In the genomic region with DNA sequence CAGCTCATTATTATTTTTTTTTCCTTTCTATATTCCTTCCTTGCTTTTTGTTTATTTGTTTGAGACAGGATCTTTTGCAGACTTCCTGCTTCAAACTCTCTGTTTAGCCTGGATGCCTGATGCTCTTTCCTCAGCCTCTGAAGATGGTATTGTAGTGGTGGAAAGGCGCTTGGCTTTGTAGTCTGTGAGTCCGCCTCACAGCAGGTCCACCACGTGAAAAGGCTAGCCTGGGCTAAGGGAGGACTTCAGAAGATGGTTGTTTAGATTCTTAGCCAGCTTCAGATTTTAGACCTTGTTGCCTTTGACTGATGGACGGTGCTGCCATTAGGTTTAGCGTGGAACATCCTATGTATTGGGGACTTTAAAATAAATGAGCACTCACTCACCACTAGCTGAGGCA, we compare ENCODE assay signal across 8 mouse cellular contexts. TPM values are rescaled to one million over a fixed set of nuclear protein-coding genes. Genes with fewer than 3 reads are reported as not detected.
DNase-seq lines count a peak whose midpoint lies in the region; ATAC-seq and TF ChIP-seq lines count a peak whose summit lies in the region.

No protein-coding gene starts in this region.

- no peak overlapping the region; the same call in 1 of the 2 replicates for H3K9ac ChIP-seq in lung, embryonic 14.5 days
- no peak overlapping the region for H3K9ac ChIP-seq in forebrain, embryonic 12.5 days
- no peak overlapping the region for H3K9ac ChIP-seq in hindbrain, embryonic 15.5 days

- H3K4me3 ChIP-seq in lung, embryonic 14.5 days (ENCODE audit: low read depth, low read length), result peak overlapping the region; percentile 78
- H3K4me3 ChIP-seq in lung, adult 2 months (replicated peaks; ENCODE audit: extremely low read depth, low read depth, low read length), result no peak overlapping the region
- H3K4me3 ChIP-seq in forebrain, embryonic 12.5 days (replicated peaks), result peak overlapping the region; percentile 77
- peak overlapping the region; percentile 77 for H3K4me3 ChIP-seq in hindbrain, embryonic 15.5 days
- H3K4me3 ChIP-seq in myocyte, result peak overlapping the region; percentile 63

- 79% methylated on average over 5 of the region's 5 CpGs for WGBS in lung, embryonic 14.5 days
- WGBS in lung, adult 2 months, result 63% methylated on average over 5 of the region's 5 CpGs
- 88% methylated on average over 5 of the region's 5 CpGs for WGBS in forebrain, embryonic 12.5 days
- WGBS in hindbrain, embryonic 15.5 days, result 80% methylated on average over 5 of the region's 5 CpGs

- no peak overlapping the region for H3K27ac ChIP-seq in lung, embryonic 14.5 days (ENCODE audit: low read depth)
- H3K27ac ChIP-seq in forebrain, embryonic 12.5 days, result no peak overlapping the region
- no peak overlapping the region for H3K27ac ChIP-seq in hindbrain, embryonic 15.5 days (replicated peaks)

- no peaks in the 10 kb centered on the region for H3K9me3 ChIP-seq in lung, embryonic 14.5 days (ENCODE audit: low read depth, low read length)
- H3K9me3 ChIP-seq in forebrain, embryonic 12.5 days, result no peaks in the 10 kb centered on the region
- no peaks in the 10 kb centered on the region for H3K9me3 ChIP-seq in hindbrain, embryonic 15.5 days

- DNase-seq in lung, embryonic 14.5 days, result peak; percentile 22
- DNase-seq in lung, adult 2 months, result no peak
- DNase-seq in cerebellum, postnatal 4 days (ENCODE audit: low spot score in 2 of 2), result no peak
- DNase-seq in frontal cortex, postnatal 25 days (ENCODE audit: low spot score in 2 of 2), result no peak
- DNase-seq in frontal cortex, postnatal 36 days (ENCODE audit: low spot score in 2 of 2), result no peak

- H3K4me2 ChIP-seq in lung, embryonic 14.5 days, result peak overlapping the region; percentile 81
- peak overlapping the region; percentile 79 for H3K4me2 ChIP-seq in forebrain, embryonic 12.5 days
- H3K4me2 ChIP-seq in hindbrain, embryonic 15.5 days, result peak overlapping the region; percentile 80
- no peak overlapping the region for H3K4me2 ChIP-seq in myocyte (ENCODE audit: low read depth)

- H3K36me3 ChIP-seq in lung, embryonic 14.5 days (ENCODE audit: insufficient read depth), result no peaks in the 10 kb centered on the region
- no peaks in the 10 kb centered on the region for H3K36me3 ChIP-seq in forebrain, embryonic 12.5 days (replicated peaks)
- H3K36me3 ChIP-seq in hindbrain, embryonic 15.5 days, result no peaks in the 10 kb centered on the region
- H3K36me3 ChIP-seq in myocyte (ENCODE audit: control insufficient read depth, insufficient read depth), result no peaks in the 10 kb centered on the region

- no peaks in the 10 kb centered on the region for H3K27me3 ChIP-seq in lung, embryonic 14.5 days (ENCODE audit: insufficient read depth, low read length)
- H3K27me3 ChIP-seq in forebrain, embryonic 12.5 days, result peaks cover 10% of the 10 kb centered on the region; the same call in 1 of the 2 replicates
- no peaks in the 10 kb centered on the region for H3K27me3 ChIP-seq in hindbrain, embryonic 15.5 days
- H3K27me3 ChIP-seq in myocyte (ENCODE audit: control insufficient read depth, insufficient read depth, insufficient read length), result no peaks in the 10 kb centered on the region

- TF ChIP-seq POLR2A in lung, adult 2 months (IDR thresholded peaks at IDR 0.05; ENCODE audit: borderline replicate concordance, extremely low read depth, low read depth, low read length), result no peak
- no peak for TF ChIP-seq POLR2A in myocyte (IDR thresholded peaks at IDR 0.05; ENCODE audit: insufficient read length, low read depth)

- TF ChIP-seq CTCF in lung, embryonic 14.5 days (IDR thresholded peaks at IDR 0.05; ENCODE audit: low read depth), result no peak
- no peak for TF ChIP-seq CTCF in lung, adult 2 months (IDR thresholded peaks at IDR 0.05; ENCODE audit: insufficient read depth, low read length)

- H3K4me1 ChIP-seq in lung, embryonic 14.5 days (ENCODE audit: insufficient read depth), result 0 out of 2 replicates have a peak, but pooled peaks cover 6% of the 10 kb centered on the region
- no peaks in the 10 kb centered on the region for H3K4me1 ChIP-seq in lung, adult 2 months (ENCODE audit: control insufficient read depth, insufficient read depth, low read length)
- peaks cover 16% of the 10 kb centered on the region for H3K4me1 ChIP-seq in forebrain, embryonic 12.5 days
- H3K4me1 ChIP-seq in hindbrain, embryonic 15.5 days (replicated peaks), result peaks cover 13% of the 10 kb centered on the region

- no peak for ATAC-seq in lung, embryonic 14.5 days (ENCODE audit: insufficient read depth)
- ATAC-seq in forebrain, embryonic 12.5 days (ENCODE audit: low FRiP score), result no peak
- ATAC-seq in hindbrain, embryonic 15.5 days (ENCODE audit: low FRiP score, low read depth), result no peak

- no peak overlapping the region for H3ac ChIP-seq in myocyte (ENCODE audit: control insufficient read depth, insufficient read length)

- H3K79me2 ChIP-seq in myocyte (ENCODE audit: control insufficient read depth, insufficient read depth), result no peaks in the 10 kb centered on the region

TF ChIP-seq in myocyte, 11 proteins besides CTCF, POLR2A, EP300 and RAD21:
- no peak for TF ChIP-seq MAX (IDR thresholded peaks at IDR 0.05; ENCODE audit: low read depth)
- TF ChIP-seq E2F4 (IDR thresholded peaks at IDR 0.05; ENCODE audit: insufficient read depth), result no peak
- TF ChIP-seq USF1 (IDR thresholded peaks at IDR 0.05; ENCODE audit: low read depth), result no peak
- TF ChIP-seq POLR2AphosphoS2 (IDR thresholded peaks at IDR 0.05; ENCODE audit: insufficient read length, low read depth), result no peak
- TF ChIP-seq MYOD1 (IDR thresholded peaks at IDR 0.05; ENCODE audit: control insufficient read depth in 1 of 3, insufficient read length in 2 of 3, low read depth in 2 of 3), result no peak
- no peak for TF ChIP-seq MYOG (IDR thresholded peaks at IDR 0.05; ENCODE audit: control insufficient read depth in 1 of 3, insufficient read depth in 1 of 3, insufficient read length in 2 of 3, low read depth in 2 of 3)
- no peak for TF ChIP-seq SRF (IDR thresholded peaks at IDR 0.05; ENCODE audit: control insufficient read depth, insufficient read length, low read depth)
- no peak for TF ChIP-seq REST (IDR thresholded peaks at IDR 0.05; ENCODE audit: insufficient read depth, insufficient read length)
- no peak for TF ChIP-seq TCF12 (IDR thresholded peaks at IDR 0.05; ENCODE audit: insufficient read depth, poor library complexity, severe bottlenecking)
- no peak for TF ChIP-seq CEBPB (IDR thresholded peaks at IDR 0.05; ENCODE audit: insufficient read depth, poor library complexity, severe bottlenecking)
- no peak for TF ChIP-seq TCF3 (IDR thresholded peaks at IDR 0.05; ENCODE audit: insufficient read length, low read depth)

RNA-seq across cellular contexts. Expression of gene Dcbld1, which starts 2.0 kb away (rescaled TPM):
- 23.4 and 24.5 TPM in 2 replicates for polyA plus RNA-seq in lung, embryonic 14.5 days (2014; fragmentation: Nextera tagmentation; extraction: Ambion mirVana)
- polyA plus RNA-seq in lung, adult 2 months (2012; rRNA removed), result 7.7 and 8.2 TPM in 2 replicates
- 24.5 and 30.7 TPM in 2 replicates for polyA plus RNA-seq in forebrain, embryonic 12.5 days (2016; fragmentation: Nextera tagmentation; extraction: Ambion mirVana)
- polyA plus RNA-seq in hindbrain, embryonic 15.5 days (2015; fragmentation: Nextera tagmentation; extraction: Ambion mirVana), result 20.0 and 22.2 TPM in 2 replicates
- 4.2 TPM for polyA plus RNA-seq in myocyte (2012; fragmentation: generic; extraction: Trizol)

RNA-seq across cellular contexts. Expression of gene Ros1, which starts 40.4 kb away (rescaled TPM):
- polyA plus RNA-seq in lung, embryonic 14.5 days (2014; fragmentation: Nextera tagmentation; extraction: Ambion mirVana), result 0.07 TPM in 2 replicates
- polyA plus RNA-seq in lung, adult 2 months (2012; rRNA removed), result 0.11 and 0.38 TPM in 2 replicates
- polyA plus RNA-seq in forebrain, embryonic 12.5 days (2016; fragmentation: Nextera tagmentation; extraction: Ambion mirVana), result not detected in 2 replicates
- polyA plus RNA-seq in hindbrain, embryonic 15.5 days (2015; fragmentation: Nextera tagmentation; extraction: Ambion mirVana), result not detected in 2 replicates
- 0.01 TPM for polyA plus RNA-seq in myocyte (2012; fragmentation: generic; extraction: Trizol)
